Mouse (Mus musculus): ENCODE data around the gene Mob1b. TPM values are rescaled to one million over a fixed set of nuclear protein-coding genes. Genes with fewer than 3 reads are reported as not detected.

Mob1b gene
- total RNA-seq, 1 experiment: 10.9 TPM

GRCm38 (mm10) chr5:88679341-88679740 is 41.3 kb upstream of the Mob1b start:
- H3K36me3 ChIP-seq (ENCODE audit: control insufficient read depth, insufficient read depth, low read length, poor library complexity, severe bottlenecking): no peaks in the 10 kb centered on the region
- peak overlapping the region in 1 of 2 experiments; percentile 22; a peak in 2 of 4 replicates for H3K4me3 ChIP-seq (ENCODE audit: insufficient read depth in 1 of 2, low read depth in 1 of 2, low read length in 2 of 2, poor library complexity in 1 of 2, severe bottlenecking in 1 of 2)
- peak; percentile 79 for DNase-seq (ENCODE audit: low read depth, low spot score)
- TF ChIP-seq ZC3H11A (IDR thresholded peaks at IDR 0.05; ENCODE audit: borderline replicate concordance, low read depth, low read length): no peak
- no peak for TF ChIP-seq HCFC1 (IDR thresholded peaks at IDR 0.05; ENCODE audit: borderline replicate concordance, insufficient read depth, low read length)
- no peak for TF ChIP-seq ZNF384 (IDR thresholded peaks at IDR 0.05; ENCODE audit: low read depth, low read length)
- no peak; the same call in 1 of the 2 replicates for TF ChIP-seq CHD2 (IDR thresholded peaks at IDR 0.05; ENCODE audit: low read depth, low read length)
- TF ChIP-seq MAFK (IDR thresholded peaks at IDR 0.05; ENCODE audit: insufficient read depth, low read depth, low read length): no peak
- no peaks in the 10 kb centered on the region for H3K9me3 ChIP-seq (ENCODE audit: control insufficient read depth, insufficient read depth, low read depth, low read length)
- no peak overlapping the region for H3K9ac ChIP-seq (ENCODE audit: insufficient read depth, low read depth, low read length, poor library complexity, severe bottlenecking)
- in situ Hi-C loops (cut with MboI; ENCODE audit: low sequenced_read_pairs in 2 of 2, unreplicated experiment in 2 of 2): no loop called here
- no peak overlapping the region for H3K27ac ChIP-seq (ENCODE audit: insufficient read depth, low read depth, low read length, poor library complexity, severe bottlenecking)
- peaks cover 8 to 22% of the 10 kb centered on the region in 2 experiments for H3K4me1 ChIP-seq (ENCODE audit: control insufficient read depth in 2 of 2, insufficient read depth in 2 of 2, low read length in 2 of 2, poor library complexity in 1 of 2)

GRCm38 (mm10) chr5:88680567-88680966 is 40.1 kb upstream of the Mob1b start:
- peak; percentile 99 for TF ChIP-seq MAFK (IDR thresholded peaks at IDR 0.05; ENCODE audit: insufficient read depth, low read depth, low read length)
- TF ChIP-seq HCFC1 (IDR thresholded peaks at IDR 0.05; ENCODE audit: borderline replicate concordance, insufficient read depth, low read length): no peak
- no peak for TF ChIP-seq CHD2 (IDR thresholded peaks at IDR 0.05; ENCODE audit: low read depth, low read length)
- TF ChIP-seq ZNF384 (IDR thresholded peaks at IDR 0.05; ENCODE audit: low read depth, low read length): no peak
- TF ChIP-seq ZC3H11A (IDR thresholded peaks at IDR 0.05; ENCODE audit: borderline replicate concordance, low read depth, low read length): no peak
- DNase-seq (ENCODE audit: low read depth, low spot score): no peak
- in situ Hi-C loops (cut with MboI; ENCODE audit: low sequenced_read_pairs in 2 of 2, unreplicated experiment in 2 of 2): no loop called here

GRCm38 (mm10) chr5:88683706-88684105 is 36.9 kb upstream of the Mob1b start:
- in situ Hi-C loops (cut with MboI; ENCODE audit: low sequenced_read_pairs in 2 of 2, unreplicated experiment in 2 of 2): no loop called here
- H3K4me3 ChIP-seq (ENCODE audit: insufficient read depth in 1 of 2, low read depth in 1 of 2, low read length in 2 of 2, poor library complexity in 1 of 2, severe bottlenecking in 1 of 2): no peak overlapping the region
- H3K4me1 ChIP-seq (ENCODE audit: control insufficient read depth in 2 of 2, insufficient read depth in 2 of 2, low read length in 2 of 2, poor library complexity in 1 of 2): peaks cover 5 to 16% of the 10 kb centered on the region in 2 experiments; a peak in 3 of 4 replicates
- H3K9ac ChIP-seq (ENCODE audit: insufficient read depth, low read depth, low read length, poor library complexity, severe bottlenecking): no peak overlapping the region
- no peak overlapping the region for H3K27ac ChIP-seq (ENCODE audit: insufficient read depth, low read depth, low read length, poor library complexity, severe bottlenecking)
- H3K9me3 ChIP-seq (ENCODE audit: control insufficient read depth, insufficient read depth, low read depth, low read length): no peaks in the 10 kb centered on the region
- no peak for DNase-seq (ENCODE audit: low read depth, low spot score)
- TF ChIP-seq ZNF384 (IDR thresholded peaks at IDR 0.05; ENCODE audit: low read depth, low read length) (no peak), CHD2 (IDR thresholded peaks at IDR 0.05; ENCODE audit: low read depth, low read length) (no peak), ZC3H11A (IDR thresholded peaks at IDR 0.05; ENCODE audit: borderline replicate concordance, low read depth, low read length) (no peak), MAFK (IDR thresholded peaks at IDR 0.05; ENCODE audit: insufficient read depth, low read depth, low read length) (no peak), HCFC1 (IDR thresholded peaks at IDR 0.05; ENCODE audit: borderline replicate concordance, insufficient read depth, low read length) (no peak)
- no peaks in the 10 kb centered on the region for H3K36me3 ChIP-seq (ENCODE audit: control insufficient read depth, insufficient read depth, low read length, poor library complexity, severe bottlenecking)

More at GRCm38 (mm10) chr5:88680567-88680966, 40.1 kb upstream of the Mob1b start:
- Histone ChIP-seq H3K4me1 (ENCODE audit: control insufficient read depth in 2 of 2, insufficient read depth in 2 of 2, low read length in 2 of 2, poor library complexity in 1 of 2) (peaks cover 8 to 22% of the 10 kb centered on the region in 2 experiments; a peak in 3 of 4 replicates), H3K9me3 (ENCODE audit: control insufficient read depth, insufficient read depth, low read depth, low read length) (no peaks in the 10 kb centered on the region), H3K27ac (ENCODE audit: insufficient read depth, low read depth, low read length, poor library complexity, severe bottlenecking) (no peak overlapping the region), H3K36me3 (ENCODE audit: control insufficient read depth, insufficient read depth, low read length, poor library complexity, severe bottlenecking) (no peaks in the 10 kb centered on the region), H3K4me3 (ENCODE audit: insufficient read depth in 1 of 2, low read depth in 1 of 2, low read length in 2 of 2, poor library complexity in 1 of 2, severe bottlenecking in 1 of 2) (no peak overlapping the region), H3K9ac (ENCODE audit: insufficient read depth, low read depth, low read length, poor library complexity, severe bottlenecking) (no peak overlapping the region)

GRCm38 (mm10) chr5:88684226-88684625 is 36.4 kb upstream of the Mob1b start:
- in situ Hi-C loops (cut with MboI; ENCODE audit: low sequenced_read_pairs in 2 of 2, unreplicated experiment in 2 of 2): no loop called here
- Histone ChIP-seq H3K9ac (ENCODE audit: insufficient read depth, low read depth, low read length, poor library complexity, severe bottlenecking) (no peak overlapping the region), H3K27ac (ENCODE audit: insufficient read depth, low read depth, low read length, poor library complexity, severe bottlenecking) (no peak overlapping the region), H3K4me1 (ENCODE audit: control insufficient read depth in 2 of 2, insufficient read depth in 2 of 2, low read length in 2 of 2, poor library complexity in 1 of 2) (peaks cover 5 to 14% of the 10 kb centered on the region in 2 experiments; a peak in 3 of 4 replicates), H3K36me3 (ENCODE audit: control insufficient read depth, insufficient read depth, low read length, poor library complexity, severe bottlenecking) (no peaks in the 10 kb centered on the region), H3K4me3 (ENCODE audit: insufficient read depth in 1 of 2, low read depth in 1 of 2, low read length in 2 of 2, poor library complexity in 1 of 2, severe bottlenecking in 1 of 2) (no peak overlapping the region), H3K9me3 (ENCODE audit: control insufficient read depth, insufficient read depth, low read depth, low read length) (no peaks in the 10 kb centered on the region)
- no peak for DNase-seq (ENCODE audit: low read depth, low spot score)
- TF ChIP-seq ZNF384 (IDR thresholded peaks at IDR 0.05; ENCODE audit: low read depth, low read length): no peak
- TF ChIP-seq MAFK (IDR thresholded peaks at IDR 0.05; ENCODE audit: insufficient read depth, low read depth, low read length): no peak
- TF ChIP-seq HCFC1 (IDR thresholded peaks at IDR 0.05; ENCODE audit: borderline replicate concordance, insufficient read depth, low read length): no peak
- TF ChIP-seq ZC3H11A (IDR thresholded peaks at IDR 0.05; ENCODE audit: borderline replicate concordance, low read depth, low read length): no peak
- TF ChIP-seq CHD2 (IDR thresholded peaks at IDR 0.05; ENCODE audit: low read depth, low read length): no peak

Measured in ES-E14 (cell line).